Mouse (Mus musculus) erythroblast, embryonic 14.5 days (primary cell): ENCODE measurements around the gene Grn. TPM values are rescaled to one million over a fixed set of nuclear protein-coding genes. Genes with fewer than 3 reads are reported as not detected.

Source experiments
- H3K27me3 ChIP-seq: 2 replicates; pipeline ENCODE4 v1.6.1; 2012; ENCODE audit warnings: inconsistent platforms; ENCODE audit not compliant: control insufficient read depth
- H3K36me3 ChIP-seq: 2 replicates; pipeline ENCODE4 v1.6.1; 2012; ENCODE audit warnings: mild to moderate bottlenecking, inconsistent platforms; ENCODE audit not compliant: control insufficient read depth
- H3K4me1 ChIP-seq: 2 replicates; pipeline ENCODE4 v1.6.1; 2012; ENCODE audit warnings: inconsistent platforms; ENCODE audit not compliant: control insufficient read depth
- H3K4me3 ChIP-seq: replicated peaks from 2 replicates; pipeline ENCODE3; 2012; ENCODE audit warnings: moderate library complexity, mild to moderate bottlenecking, inconsistent platforms
- H3K9me3 ChIP-seq: 2 replicates; pipeline ENCODE4 v1.6.1; 2012; ENCODE audit warnings: low read length, inconsistent platforms, mixed read lengths; ENCODE audit not compliant: control insufficient read depth
- GATA1 ChIP-seq: IDR thresholded peaks from 2 replicates; pipeline ENCODE4 v1.6.1; 2012; ENCODE audit warnings: low read length, inconsistent platforms, mixed read lengths
- TAL1 ChIP-seq: IDR thresholded peaks from 3 replicates; pipeline ENCODE4 v1.6.1; 2012; ENCODE audit warnings: low read length, inconsistent platforms, mixed read lengths
- polyA plus RNA-seq: library from polyadenylated mRNA; stranded (reverse); fragments of >175 nt; gene quantifications from 2 replicates; pipeline ENCODE4 v1.2.3, GENCODE M21; 2012

Grn gene
- polyA plus RNA-seq, 1 experiment, result 1.8 TPM

- Histone ChIP-seq H3K9me3 (peaks cover 2% of the 10 kb centered on the region; the same call in 1 of the 2 replicates), H3K4me3 (no peak overlapping the region), H3K27me3 (peaks cover 82% of the 10 kb centered on the region), H3K36me3 (no peaks in the 10 kb centered on the region), H3K4me1 (peaks cover 16% of the 10 kb centered on the region)
- TF ChIP-seq GATA1, result no peak
- no peak for TF ChIP-seq TAL1
Measured at GRCm38 (mm10) chr11:102453131-102453530, 23.0 kb downstream of the Grn start.

- Histone ChIP-seq H3K27me3 (peaks cover 55% of the 10 kb centered on the region), H3K4me1 (peaks cover 22% of the 10 kb centered on the region), H3K4me3 (peak overlapping the region; percentile 56), H3K9me3 (no peaks in the 10 kb centered on the region), H3K36me3 (no peaks in the 10 kb centered on the region)
- TF ChIP-seq GATA1 (no peak), TAL1 (no peak)
Measured at GRCm38 (mm10) chr11:102455740-102456396, 25.8 kb downstream of the Grn start.

- H3K9me3 ChIP-seq, result no peaks in the 10 kb centered on the region
- peaks cover 27% of the 10 kb centered on the region for H3K4me1 ChIP-seq
- no peak overlapping the region for H3K4me3 ChIP-seq
- H3K36me3 ChIP-seq, result no peaks in the 10 kb centered on the region
- H3K27me3 ChIP-seq, result peaks cover 16% of the 10 kb centered on the region
- no peak for TF ChIP-seq TAL1
- no peak for TF ChIP-seq GATA1
Measured at GRCm38 (mm10) chr11:102460541-102460940, 30.4 kb downstream of the Grn start.

GRCm38 (mm10) chr11:102461764-102462163, 31.6 kb downstream of the Grn start:
- no peak for TF ChIP-seq GATA1
- TF ChIP-seq TAL1, result no peak
- no peaks in the 10 kb centered on the region for H3K36me3 ChIP-seq
- peaks cover 19% of the 10 kb centered on the region for H3K4me1 ChIP-seq
- H3K27me3 ChIP-seq, result peaks cover 13% of the 10 kb centered on the region
- no peaks in the 10 kb centered on the region for H3K9me3 ChIP-seq
- no peak overlapping the region for H3K4me3 ChIP-seq

DNA sequence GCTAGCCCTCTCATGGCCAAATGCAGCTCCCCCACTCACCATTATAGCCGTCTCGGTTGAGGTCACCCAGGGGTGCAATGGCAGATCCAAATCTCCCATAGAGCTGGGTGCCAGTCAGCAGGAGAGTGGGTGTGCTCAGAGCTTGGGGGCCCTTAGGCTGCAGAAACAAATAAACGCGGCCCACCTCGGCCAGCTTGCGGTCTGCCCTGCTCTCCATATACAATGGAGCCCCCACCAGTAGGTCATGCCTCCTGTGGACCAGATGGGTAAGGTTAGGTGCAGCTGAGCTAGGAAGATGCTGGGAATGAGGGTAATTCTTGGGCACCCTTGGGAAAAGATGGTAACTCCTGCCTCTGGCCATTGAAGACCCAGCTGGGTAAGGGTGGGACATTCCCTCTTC, 34.8 kb downstream of the Grn start:
- H3K9me3 ChIP-seq, result no peaks in the 10 kb centered on the region
- no peaks in the 10 kb centered on the region for H3K36me3 ChIP-seq
- H3K4me1 ChIP-seq, result peaks cover 49% of the 10 kb centered on the region
- H3K4me3 ChIP-seq, result no peak overlapping the region
- no peak for TF ChIP-seq GATA1
- no peak for TF ChIP-seq TAL1
- 0 out of 2 replicates have a peak, but pooled peaks cover 2% of the 10 kb centered on the region for H3K27me3 ChIP-seq

DNA sequence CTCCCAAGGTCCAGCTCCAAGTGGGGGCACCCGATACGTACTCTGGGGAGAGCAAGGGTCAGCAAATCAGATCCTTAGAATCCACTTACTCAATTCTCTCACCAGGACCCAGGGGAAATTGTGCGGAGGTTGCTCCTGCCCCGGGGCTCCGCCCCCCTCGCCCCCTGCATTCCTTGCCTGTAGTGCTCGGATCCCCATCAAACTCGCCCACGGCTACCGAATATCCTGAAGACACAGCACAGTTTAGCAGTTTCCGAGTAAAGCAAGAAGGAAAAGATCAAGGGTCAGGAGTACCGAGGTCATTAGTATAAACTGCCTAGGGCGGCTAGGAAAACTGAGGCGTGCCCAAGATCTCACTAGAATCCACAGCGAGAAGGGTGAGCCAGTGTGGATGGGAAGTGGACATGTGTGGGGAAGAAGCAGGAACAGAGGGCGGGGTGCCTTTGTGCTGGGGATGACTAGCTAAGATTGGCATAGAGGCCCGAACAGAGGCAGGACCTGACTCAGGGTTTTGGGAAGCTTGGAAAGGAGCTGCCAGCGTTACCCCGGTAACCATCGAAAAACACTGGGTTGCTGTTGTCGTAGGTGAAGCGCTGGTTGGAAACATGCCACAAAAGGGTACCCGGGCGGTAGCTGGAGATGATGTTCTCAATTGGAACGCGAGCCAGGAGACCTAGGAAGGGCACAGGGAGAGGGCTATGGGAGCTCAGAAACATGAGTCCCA, 35.8 kb downstream of the Grn start:
- Histone ChIP-seq H3K4me3 (no peak overlapping the region), H3K27me3 (0 out of 2 replicates have a peak, but pooled peaks cover 2% of the 10 kb centered on the region), H3K9me3 (no peaks in the 10 kb centered on the region), H3K36me3 (no peaks in the 10 kb centered on the region), H3K4me1 (peaks cover 51% of the 10 kb centered on the region)
- no peak for TF ChIP-seq GATA1
- no peak for TF ChIP-seq TAL1

- H3K36me3 ChIP-seq, result no peaks in the 10 kb centered on the region
- 0 out of 2 replicates have a peak, but pooled peaks cover 2% of the 10 kb centered on the region for H3K27me3 ChIP-seq
- peaks cover 50% of the 10 kb centered on the region for H3K4me1 ChIP-seq
- no peak for TF ChIP-seq TAL1
- TF ChIP-seq GATA1, result no peak
- peak overlapping the region; percentile 62 for H3K4me3 ChIP-seq
- H3K9me3 ChIP-seq, result no peaks in the 10 kb centered on the region
Measured at GRCm38 (mm10) chr11:102467041-102467631, 37.0 kb downstream of the Grn start.

- Histone ChIP-seq H3K4me1 (peaks cover 47% of the 10 kb centered on the region), H3K27me3 (0 out of 2 replicates have a peak, but pooled peaks cover 2% of the 10 kb centered on the region), H3K4me3 (peak within 1 kb of the TSS; percentile 43), H3K9me3 (no peaks in the 10 kb centered on the region), H3K36me3 (peaks cover 4% of the 10 kb centered on the region)
- peak; percentile 71 for TF ChIP-seq TAL1
- TF ChIP-seq GATA1, result no peak
Measured at GRCm38 (mm10) chr11:102469648-102470357, 39.7 kb downstream of the Grn start, which contains the start of gene Itga2b. Itga2b (minus strand) TSS chr11:102470122.
